Mouse (Mus musculus) Patski (cell line): ENCODE measurements at regions not wholly inside any gene's neighbourhood (a gene's known extent, or its start where the extent isn't known, plus 50 kb on each side); places are given as distances from the start of the nearest gene placed in this dataset.
A peak's percentile ranks its signal among the peaks of the same experiment; 100 is the strongest.

Source experiments
- ATAC-seq: fragments of 100-300 bp; one replicate; pipeline ENCODE4 v1.8.0; 2021
- CTCF ChIA-PET: fragments of 350-600 bp; sonication (Branson Sonifier 250); formaldehyde crosslinking; loops from one replicate; lab custom pipeline; 2022; ENCODE audit warnings: inconsistent platforms; lab: Charles Lee
- POLR2A ChIA-PET: fragments of 350-600 bp; sonication (Branson Sonifier 250); formaldehyde crosslinking; loops from one replicate; lab custom pipeline; 2022; ENCODE audit warnings: antibody characterized with exemption, inconsistent platforms; lab: Charles Lee
- DNase-seq: peaks from one replicate; pipeline ENCODE4 v3.0.0-alpha.2; 2011; ENCODE audit warnings: low read depth, low spot score
- H3K27me3 ChIP-seq: fragments of 371-371 bp; one replicate; pipeline ENCODE4 v1.5.1; 2021
- CTCF ChIP-seq: fragments of 100-300 bp; IDR thresholded peaks from one replicate; pipeline ENCODE4 v1.5.1; 2021
- in situ Hi-C: fragments of 300-500 bp; cut with MboI; formaldehyde crosslinking; loops from 3 replicates; pipeline ENCODE4 v1.11.1; 2018; ENCODE audit warnings: low pct_unique_long_range_greater_than_20kb, mixed read lengths

DNA sequence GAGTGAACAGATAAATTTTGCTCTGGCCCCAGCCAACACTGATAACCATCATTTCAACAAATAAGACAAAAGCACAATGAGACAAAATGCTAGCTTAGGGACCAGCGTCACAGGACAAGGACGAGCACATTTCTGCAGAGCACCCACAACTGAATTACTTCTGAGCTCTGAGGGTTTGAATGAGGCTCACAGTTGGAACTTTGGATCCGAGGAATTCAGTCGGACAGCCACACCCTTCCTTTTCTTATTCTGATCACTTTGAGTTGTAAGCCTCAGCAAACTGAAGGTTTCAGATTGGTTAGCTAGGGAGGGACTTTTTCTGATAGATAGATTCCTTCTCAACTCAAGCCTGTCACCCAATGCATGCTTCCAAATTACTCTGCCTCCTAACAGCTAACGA lies 180.0 kb upstream of the Sfrp2 start:
- TF ChIP-seq CTCF: no peak
- no peak for ATAC-seq
- no peak for DNase-seq
- ChIA-PET POLR2A (interaction anchor here (1.0 kb wide), 1 partner anchor 10 kb away, joined by 3 read pairs; no protein-coding TSS in a partner anchor), CTCF (interaction anchor here (1.1 to 1.3 kb wide), 3 partner anchors 9 to 23 kb away, joined by 3 to 4 read pairs (median 4); no protein-coding TSS in a partner anchor)
- in situ Hi-C loops: no loop called here
- H3K27me3 ChIP-seq: peaks cover 70% of the 10 kb centered on the region

DNA sequence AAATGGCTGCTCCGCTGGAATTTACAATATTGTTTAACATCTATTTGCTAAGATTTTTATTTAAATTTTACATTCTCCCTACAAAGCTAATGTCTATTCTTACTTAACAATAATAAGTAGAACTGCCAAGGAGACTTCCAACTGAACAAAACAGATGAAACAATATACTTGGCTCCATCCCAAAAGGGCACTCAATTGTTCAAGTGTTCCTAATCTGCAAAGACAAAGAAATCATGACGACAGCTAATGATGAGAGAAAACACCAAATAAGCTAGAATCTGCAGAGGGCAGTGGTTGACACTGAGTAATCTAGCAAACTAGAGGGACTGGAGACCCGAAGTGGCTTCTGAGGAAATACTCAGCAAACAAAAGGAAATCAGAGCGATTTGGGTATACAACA lies 179.6 kb upstream of the Sfrp2 start:
- POLR2A ChIA-PET: interaction anchor here (1.0 kb wide), 1 partner anchor 11 kb away, joined by 3 read pairs; no protein-coding TSS in a partner anchor
- H3K27me3 ChIP-seq: peaks cover 67% of the 10 kb centered on the region

DNA sequence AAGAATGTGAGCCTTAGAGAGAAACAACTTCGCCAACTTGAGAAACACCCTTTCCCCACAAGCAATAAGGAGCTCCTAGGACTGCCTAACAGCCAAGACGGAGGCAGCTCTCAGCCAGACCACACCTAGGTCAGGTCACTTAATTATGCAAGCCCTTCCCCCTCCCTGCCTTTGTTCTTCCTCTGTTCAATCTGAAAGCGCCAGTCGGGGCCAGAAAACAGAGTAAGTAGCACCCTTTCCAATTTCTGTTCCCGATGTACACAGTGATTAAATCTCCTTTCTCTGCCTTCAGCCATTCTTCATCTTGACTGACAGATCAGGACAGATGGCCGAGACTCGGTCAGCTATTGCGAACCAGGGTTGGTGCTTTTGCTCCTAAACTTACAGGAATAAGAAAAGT lies 177.0 kb upstream of the Sfrp2 start:
- CTCF ChIA-PET: no interaction called here
- peaks cover 66% of the 10 kb centered on the region for H3K27me3 ChIP-seq
- TF ChIP-seq CTCF: no peak
- POLR2A ChIA-PET: no interaction called here
- DNase-seq (no peak), ATAC-seq (no peak)
- in situ Hi-C loops: no loop called here

More for the DNA sequence above, 179.6 kb upstream of the Sfrp2 start:
- CTCF ChIA-PET: interaction anchor here (1.1 to 1.3 kb wide), 3 partner anchors 9 to 23 kb away, joined by 3 to 4 read pairs (median 4); no protein-coding TSS in a partner anchor
- no peak for ATAC-seq
- in situ Hi-C loops: no loop called here
- TF ChIP-seq CTCF: no peak
- no peak for DNase-seq

DNA sequence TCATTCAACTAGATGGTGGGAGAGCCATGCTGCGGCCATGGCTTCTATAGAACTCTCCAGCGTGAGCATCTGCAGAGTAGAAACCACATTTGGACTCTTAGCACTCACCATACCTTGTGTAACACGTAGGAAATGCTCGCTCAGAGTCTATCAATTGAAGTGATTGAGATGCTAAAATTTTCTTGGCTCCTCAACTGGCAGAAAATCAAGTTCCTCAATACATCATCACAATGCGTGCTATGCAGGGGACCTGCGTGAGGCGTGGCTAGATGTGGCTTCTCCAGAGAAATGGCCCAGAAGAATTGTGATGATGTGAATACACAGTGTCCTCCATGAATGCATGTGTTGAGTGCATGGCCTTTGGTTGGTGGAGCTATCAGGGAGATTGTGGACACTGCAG lies 174.9 kb upstream of the Sfrp2 start:
- ChIA-PET POLR2A (no interaction called here), CTCF (no interaction called here)
- in situ Hi-C loops: no loop called here
- no peak for TF ChIP-seq CTCF
- H3K27me3 ChIP-seq: peaks cover 74% of the 10 kb centered on the region
- no peak for ATAC-seq
- DNase-seq: no peak

DNA sequence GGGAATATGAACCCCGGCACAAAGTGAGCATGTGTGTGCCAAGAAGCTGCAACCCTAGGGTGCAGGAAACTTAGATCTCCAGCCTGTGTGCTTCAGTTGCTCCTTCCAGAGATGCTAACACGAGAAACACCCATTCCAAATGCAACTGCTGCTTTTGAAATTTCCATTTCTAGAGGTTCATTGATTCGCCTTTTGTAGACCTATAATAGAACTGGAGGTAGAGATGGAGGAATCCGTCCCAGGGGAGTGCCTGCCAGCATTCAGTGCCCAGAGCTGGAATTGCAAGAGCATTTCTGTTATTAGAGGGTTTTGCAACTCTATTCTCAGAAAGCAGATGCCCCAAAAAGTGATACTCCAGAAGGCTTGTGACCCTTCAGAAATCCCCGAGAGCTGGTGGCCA lies 172.8 kb upstream of the Sfrp2 start:
- peaks cover 68% of the 10 kb centered on the region for H3K27me3 ChIP-seq
- ChIA-PET POLR2A (no interaction called here), CTCF (interaction anchor here (1.0 kb wide), 1 partner anchor 23 kb away, joined by 3 read pairs; no protein-coding TSS in a partner anchor)
- ATAC-seq (no peak), DNase-seq (no peak)
- in situ Hi-C loops: no loop called here
- no peak for TF ChIP-seq CTCF

DNA sequence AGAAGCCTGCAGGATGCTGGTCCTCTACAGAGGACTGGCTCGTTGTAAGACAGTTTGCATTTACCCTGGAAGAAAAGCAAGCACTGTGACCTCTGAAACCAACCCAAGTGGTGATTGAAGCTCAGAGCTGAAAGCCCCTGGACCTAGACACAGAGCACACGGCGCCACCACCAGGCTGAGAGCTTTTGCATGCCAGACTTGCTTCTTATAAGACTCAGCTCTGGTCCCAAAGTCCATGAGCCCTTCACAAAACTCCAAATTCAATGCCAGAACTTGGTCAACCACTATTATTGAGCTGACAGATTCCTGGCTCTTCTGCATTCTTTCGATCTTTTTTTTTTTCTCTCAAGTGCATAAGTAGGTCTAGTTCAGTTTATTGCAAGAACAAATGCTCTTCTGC lies 164.6 kb upstream of the Sfrp2 start:
- in situ Hi-C loops: no loop called here
- POLR2A ChIA-PET: interaction anchor here (0.7 kb wide), 1 partner anchor 148 kb away, joined by 5 read pairs; no protein-coding TSS in a partner anchor
- peak; percentile 52 for TF ChIP-seq CTCF
- DNase-seq (no peak), ATAC-seq (no peak)
- CTCF ChIA-PET: no interaction called here
- H3K27me3 ChIP-seq: peaks cover 49% of the 10 kb centered on the region

DNA sequence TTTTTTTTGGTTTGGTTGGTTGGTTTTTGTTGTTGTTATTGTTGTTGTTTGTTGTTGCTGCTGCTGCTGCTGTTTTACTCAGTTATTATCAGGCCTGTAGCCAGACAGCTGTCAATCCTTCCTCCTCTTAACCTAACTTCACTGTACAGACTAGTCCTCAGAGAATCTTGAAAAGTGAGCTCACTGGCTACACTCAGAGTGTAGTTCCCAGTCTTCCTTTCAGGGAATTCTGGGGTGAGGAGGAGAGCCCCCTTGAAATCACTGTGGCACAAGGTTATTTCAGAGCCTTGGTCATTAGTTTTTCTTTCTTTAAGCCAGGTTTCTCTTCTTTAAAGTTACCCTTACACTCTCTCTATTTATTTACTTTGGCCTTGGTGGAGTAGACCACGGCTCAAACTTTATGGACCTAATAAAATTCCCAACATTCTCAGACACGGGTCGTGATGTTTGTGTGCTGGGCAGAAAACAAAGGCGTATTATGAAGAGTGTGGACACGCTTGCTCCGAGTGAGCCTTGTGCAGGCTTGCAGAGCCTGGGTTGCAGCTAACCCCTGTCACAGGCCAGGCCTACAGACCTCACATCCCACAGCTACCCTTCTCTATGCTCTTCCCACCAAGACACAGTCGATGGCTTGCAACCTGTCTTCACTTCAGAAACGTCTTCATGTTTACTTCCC lies 156.9 kb upstream of the Sfrp2 start:
- in situ Hi-C loops: no loop called here
- CTCF ChIA-PET: interaction anchor here (0.9 to 1.1 kb wide), 2 partner anchors 10 to 23 kb away, joined by 3 to 4 read pairs; no protein-coding TSS in a partner anchor
- peaks cover 57% of the 10 kb centered on the region for H3K27me3 ChIP-seq
- no peak for ATAC-seq
- no peak for TF ChIP-seq CTCF
- peak; percentile 34 for DNase-seq
- POLR2A ChIA-PET: no interaction called here

DNA sequence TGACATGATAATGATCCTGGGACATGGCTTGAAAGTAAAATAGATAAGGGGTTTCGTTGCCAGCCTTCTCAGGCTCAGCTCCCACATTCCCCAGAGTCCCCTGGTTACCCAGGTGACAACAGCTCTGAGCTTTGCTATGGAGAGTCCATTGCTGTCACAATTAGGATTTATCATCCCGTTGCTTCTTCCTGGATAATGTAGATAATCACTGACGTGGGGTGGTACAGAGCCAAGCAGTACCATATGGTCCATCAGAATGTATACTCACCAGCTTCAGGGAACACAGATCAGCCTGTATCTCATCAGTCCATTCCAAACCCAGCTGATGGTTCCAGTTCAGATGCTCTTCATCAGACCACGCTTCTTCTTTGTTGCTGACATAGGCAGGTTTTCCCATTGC lies 145.7 kb upstream of the Sfrp2 start:
- ATAC-seq (no peak), DNase-seq (no peak)
- in situ Hi-C loops: no loop called here
- POLR2A ChIA-PET: no interaction called here
- TF ChIP-seq CTCF: no peak
- peaks cover 40% of the 10 kb centered on the region for H3K27me3 ChIP-seq
- CTCF ChIA-PET: interaction anchor here (1.1 kb wide), 1 partner anchor 12 kb away, joined by 3 read pairs; no protein-coding TSS in a partner anchor

DNA sequence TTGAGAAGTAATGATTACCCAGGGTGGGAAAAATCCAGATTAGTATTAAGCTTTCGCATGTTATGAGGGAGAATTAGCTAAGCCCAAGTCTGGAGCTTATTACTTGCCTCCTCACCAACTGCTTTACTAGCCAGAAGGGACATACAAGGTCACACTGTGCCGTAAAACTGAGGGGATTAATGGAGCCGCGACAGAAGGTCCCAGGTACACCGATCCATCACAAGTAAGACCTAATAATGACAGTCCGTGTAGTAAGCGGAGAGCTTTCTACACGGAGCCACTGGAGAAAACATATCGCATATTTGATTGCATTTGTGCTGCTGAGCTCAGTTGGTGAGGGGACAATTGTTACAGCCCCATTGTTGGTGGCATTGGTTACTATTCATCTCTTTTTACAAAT lies 133.1 kb upstream of the Sfrp2 start:
- no peak for ATAC-seq
- DNase-seq: no peak
- POLR2A ChIA-PET: no interaction called here
- in situ Hi-C loops: no loop called here
- TF ChIP-seq CTCF: no peak
- CTCF ChIA-PET: interaction anchor here (1.0 to 1.4 kb wide), 3 partner anchors 12 to 17 kb away, joined by 3 to 4 read pairs (median 3); no protein-coding TSS in a partner anchor
- H3K27me3 ChIP-seq: peaks cover 47% of the 10 kb centered on the region

DNA sequence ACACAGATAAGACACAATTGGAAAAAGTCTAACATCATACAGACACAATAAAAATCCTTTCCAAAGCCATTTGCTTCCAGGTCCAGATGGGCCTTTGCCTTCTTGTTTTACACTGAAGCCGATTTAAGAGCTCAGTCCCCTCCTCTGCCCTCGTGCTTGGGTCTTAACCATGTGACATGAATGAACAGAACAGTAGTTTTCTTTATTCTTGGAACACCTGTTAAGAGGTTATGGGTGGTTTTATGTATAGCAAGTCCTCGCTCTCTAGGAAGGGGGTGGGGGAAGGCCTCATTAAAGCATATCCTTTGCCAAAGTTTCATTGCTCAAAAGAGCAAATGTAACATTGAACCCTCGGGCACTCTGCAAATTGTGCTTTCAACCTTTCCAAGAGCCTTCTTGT lies 125.7 kb upstream of the Sfrp2 start:
- DNase-seq: no peak
- POLR2A ChIA-PET: no interaction called here
- no peak for TF ChIP-seq CTCF
- CTCF ChIA-PET: no interaction called here
- in situ Hi-C loops: no loop called here
- peaks cover 56% of the 10 kb centered on the region for H3K27me3 ChIP-seq
- ATAC-seq: no peak

DNA sequence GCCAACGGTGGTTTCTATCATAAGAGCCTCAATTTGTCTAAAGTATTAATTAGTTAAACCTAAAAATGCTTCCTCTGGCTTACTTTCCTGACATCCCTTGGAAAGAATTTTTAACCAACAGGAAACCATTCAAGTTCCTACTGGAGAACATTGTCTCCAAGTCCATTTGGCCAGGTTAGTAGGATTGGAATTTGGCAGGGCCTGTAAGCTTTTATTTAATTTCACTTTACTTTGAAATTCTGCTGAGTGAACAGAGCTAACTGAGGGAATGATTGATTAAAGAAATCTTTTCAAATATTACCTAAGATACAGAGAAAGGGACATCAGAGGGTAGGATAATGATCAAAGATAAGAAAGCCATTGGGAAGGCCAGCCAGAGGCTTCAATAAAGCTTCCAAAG lies 102.4 kb upstream of the Sfrp2 start:
- POLR2A ChIA-PET: no interaction called here
- in situ Hi-C loops: no loop called here
- DNase-seq (no peak), ATAC-seq (no peak)
- CTCF ChIA-PET: no interaction called here
- H3K27me3 ChIP-seq: peaks cover 65% of the 10 kb centered on the region
- TF ChIP-seq CTCF: no peak
